Mouse (Mus musculus): ENCODE measurements at regions not wholly inside any gene's neighbourhood (a gene's known extent, or its start where the extent isn't known, plus 50 kb on each side); places are given as distances from the start of the nearest gene placed in this dataset.
A peak's percentile ranks its signal among the peaks of the same experiment; 100 is the strongest.

GRCm38 (mm10) chr1:151074508-151075314, 81.5 kb upstream of the Hmcn1 start:
- no peaks in the 10 kb centered on the region for H3K36me3 ChIP-seq (ENCODE audit: control insufficient read depth, insufficient read depth, low read length)
- no peak overlapping the region for H3K4me2 ChIP-seq (ENCODE audit: low read length)
- no peaks in the 10 kb centered on the region for H3K4me1 ChIP-seq (ENCODE audit: control insufficient read depth, insufficient read depth, low read depth, low read length)
- no peak for ATAC-seq
- WGBS = 88% methylated on average over 16 of the region's 16 CpGs
- no peaks in the 10 kb centered on the region for H3K27me3 ChIP-seq (replicated peaks; ENCODE audit: control insufficient read depth, insufficient read depth, low read length)
- no peaks in the 10 kb centered on the region for H3K9me3 ChIP-seq (ENCODE audit: control insufficient read depth, low read length)
- H3K27ac ChIP-seq (ENCODE audit: low read depth, low read length) = no peak overlapping the region
- H3K9ac ChIP-seq (ENCODE audit: low read depth, low read length) = no peak overlapping the region
- H3K4me3 ChIP-seq (ENCODE audit: low read length) = no peak overlapping the region

- Histone ChIP-seq H3K4me2 (ENCODE audit: low read length) (no peak overlapping the region), H3K27ac (ENCODE audit: low read depth, low read length) (no peak overlapping the region), H3K27me3 (replicated peaks; ENCODE audit: control insufficient read depth, insufficient read depth, low read length) (no peaks in the 10 kb centered on the region), H3K4me3 (ENCODE audit: low read length) (no peak overlapping the region), H3K36me3 (ENCODE audit: control insufficient read depth, insufficient read depth, low read length) (no peaks in the 10 kb centered on the region), H3K9me3 (ENCODE audit: control insufficient read depth, low read length) (no peaks in the 10 kb centered on the region), H3K4me1 (ENCODE audit: control insufficient read depth, insufficient read depth, low read depth, low read length) (no peaks in the 10 kb centered on the region), H3K9ac (ENCODE audit: low read depth, low read length) (no peak overlapping the region)
- 90% methylated on average over 6 of the region's 6 CpGs for WGBS
- ATAC-seq = no peak
Measured at GRCm38 (mm10) chr1:151075541-151075940, 82.3 kb upstream of the Hmcn1 start.

GRCm38 (mm10) chr1:151078909-151079522, 85.8 kb upstream of the Hmcn1 start:
- H3K27me3 ChIP-seq (replicated peaks; ENCODE audit: control insufficient read depth, insufficient read depth, low read length) = no peaks in the 10 kb centered on the region
- peak; percentile 84 for ATAC-seq
- no peaks in the 10 kb centered on the region for H3K4me1 ChIP-seq (ENCODE audit: control insufficient read depth, insufficient read depth, low read depth, low read length)
- 0 out of 2 replicates have a peak overlapping the region, but pooled peaks have one; percentile 27 for H3K4me2 ChIP-seq (ENCODE audit: low read length)
- no peak overlapping the region for H3K4me3 ChIP-seq (ENCODE audit: low read length)
- H3K9ac ChIP-seq (ENCODE audit: low read depth, low read length) = no peak overlapping the region
- no peaks in the 10 kb centered on the region for H3K9me3 ChIP-seq (ENCODE audit: control insufficient read depth, low read length)
- no peaks in the 10 kb centered on the region for H3K36me3 ChIP-seq (ENCODE audit: control insufficient read depth, insufficient read depth, low read length)
- WGBS = 33% methylated on average over 16 of the region's 16 CpGs
- H3K27ac ChIP-seq (ENCODE audit: low read depth, low read length) = no peak overlapping the region

- no peaks in the 10 kb centered on the region for H3K36me3 ChIP-seq (ENCODE audit: control insufficient read depth, insufficient read depth, low read length)
- H3K4me2 ChIP-seq (ENCODE audit: low read length) = no peak overlapping the region
- 81% methylated on average over 15 of the region's 15 CpGs for WGBS
- H3K4me1 ChIP-seq (ENCODE audit: control insufficient read depth, insufficient read depth, low read depth, low read length) = no peaks in the 10 kb centered on the region
- no peak overlapping the region for H3K9ac ChIP-seq (ENCODE audit: low read depth, low read length)
- no peaks in the 10 kb centered on the region for H3K27me3 ChIP-seq (replicated peaks; ENCODE audit: control insufficient read depth, insufficient read depth, low read length)
- no peak overlapping the region for H3K4me3 ChIP-seq (ENCODE audit: low read length)
- no peak overlapping the region for H3K27ac ChIP-seq (ENCODE audit: low read depth, low read length)
- no peaks in the 10 kb centered on the region for H3K9me3 ChIP-seq (ENCODE audit: control insufficient read depth, low read length)
- ATAC-seq = no peak
Measured at GRCm38 (mm10) chr1:151079614-151080360, 86.6 kb upstream of the Hmcn1 start.

- 57% methylated on average over 9 of the region's 9 CpGs for WGBS
- Histone ChIP-seq H3K27ac (ENCODE audit: low read depth, low read length) (no peak overlapping the region), H3K9ac (ENCODE audit: low read depth, low read length) (no peak overlapping the region), H3K4me1 (ENCODE audit: control insufficient read depth, insufficient read depth, low read depth, low read length) (no peaks in the 10 kb centered on the region), H3K4me2 (ENCODE audit: low read length) (no peak overlapping the region), H3K36me3 (ENCODE audit: control insufficient read depth, insufficient read depth, low read length) (no peaks in the 10 kb centered on the region), H3K9me3 (ENCODE audit: control insufficient read depth, low read length) (no peaks in the 10 kb centered on the region), H3K27me3 (replicated peaks; ENCODE audit: control insufficient read depth, insufficient read depth, low read length) (no peaks in the 10 kb centered on the region), H3K4me3 (ENCODE audit: low read length) (no peak overlapping the region)
- no peak for ATAC-seq
Measured at GRCm38 (mm10) chr1:151080510-151080980, 87.3 kb upstream of the Hmcn1 start.

- H3K9me3 ChIP-seq (ENCODE audit: control insufficient read depth, low read length) = no peaks in the 10 kb centered on the region
- WGBS = 90% methylated on average over 5 of the region's 5 CpGs
- no peak overlapping the region for H3K27ac ChIP-seq (ENCODE audit: low read depth, low read length)
- ATAC-seq = no peak
- H3K4me2 ChIP-seq (ENCODE audit: low read length) = no peak overlapping the region
- no peak overlapping the region for H3K9ac ChIP-seq (ENCODE audit: low read depth, low read length)
- no peaks in the 10 kb centered on the region for H3K36me3 ChIP-seq (ENCODE audit: control insufficient read depth, insufficient read depth, low read length)
- H3K27me3 ChIP-seq (replicated peaks; ENCODE audit: control insufficient read depth, insufficient read depth, low read length) = no peaks in the 10 kb centered on the region
- no peaks in the 10 kb centered on the region; the same call in 1 of the 2 replicates for H3K4me1 ChIP-seq (ENCODE audit: control insufficient read depth, insufficient read depth, low read depth, low read length)
- no peak overlapping the region for H3K4me3 ChIP-seq (ENCODE audit: low read length)
Measured at GRCm38 (mm10) chr1:151082510-151083033, 89.3 kb upstream of the Hmcn1 start.

- no peaks in the 10 kb centered on the region; the same call in 1 of the 2 replicates for H3K4me1 ChIP-seq (ENCODE audit: control insufficient read depth, insufficient read depth, low read depth, low read length)
Measured at GRCm38 (mm10) chr1:151083806-151084205, 90.6 kb upstream of the Hmcn1 start.

GRCm38 (mm10) chr1:151086111-151086859, 93.0 kb upstream of the Hmcn1 start:
- WGBS = 50% methylated on average over 22 of the region's 22 CpGs

More at GRCm38 (mm10) chr1:151083806-151084205, 90.6 kb upstream of the Hmcn1 start:
- H3K9me3 ChIP-seq (ENCODE audit: control insufficient read depth, low read length) = no peaks in the 10 kb centered on the region
- no peaks in the 10 kb centered on the region for H3K36me3 ChIP-seq (ENCODE audit: control insufficient read depth, insufficient read depth, low read length)
- H3K4me3 ChIP-seq (ENCODE audit: low read length) = no peak overlapping the region
- H3K27ac ChIP-seq (ENCODE audit: low read depth, low read length) = no peak overlapping the region
- no peak overlapping the region for H3K9ac ChIP-seq (ENCODE audit: low read depth, low read length)
- ATAC-seq = no peak
- WGBS = 88% methylated on average over 2 of the region's 2 CpGs
- H3K4me2 ChIP-seq (ENCODE audit: low read length) = no peak overlapping the region
- H3K27me3 ChIP-seq (replicated peaks; ENCODE audit: control insufficient read depth, insufficient read depth, low read length) = no peaks in the 10 kb centered on the region

More at GRCm38 (mm10) chr1:151086111-151086859, 93.0 kb upstream of the Hmcn1 start:
- H3K4me2 ChIP-seq (ENCODE audit: low read length) = no peak overlapping the region
- no peak for ATAC-seq
- no peak overlapping the region for H3K27ac ChIP-seq (ENCODE audit: low read depth, low read length)
- no peaks in the 10 kb centered on the region for H3K36me3 ChIP-seq (ENCODE audit: control insufficient read depth, insufficient read depth, low read length)
- H3K27me3 ChIP-seq (replicated peaks; ENCODE audit: control insufficient read depth, insufficient read depth, low read length) = no peaks in the 10 kb centered on the region
- H3K9ac ChIP-seq (ENCODE audit: low read depth, low read length) = no peak overlapping the region
- H3K9me3 ChIP-seq (ENCODE audit: control insufficient read depth, low read length) = no peaks in the 10 kb centered on the region
- no peaks in the 10 kb centered on the region; the same call in 1 of the 2 replicates for H3K4me1 ChIP-seq (ENCODE audit: control insufficient read depth, insufficient read depth, low read depth, low read length)
- no peak overlapping the region for H3K4me3 ChIP-seq (ENCODE audit: low read length)
